Mouse (Mus musculus) erythroid progenitor cell, adult 5-6 weeks (primary cell): Measurements from ENCODE around the gene Irgm1. TPM values are rescaled to one million over a fixed set of nuclear protein-coding genes. Genes with fewer than 3 reads are reported as not detected.
"Not testable (repeated sequence)": the region's sequence is repeated elsewhere in the genome, so short reads cannot be mapped to it uniquely, and the experiment has no call there.

Experiments
- ATAC-seq: replicated peaks from 2 replicates; pipeline ENCODE4 v1.8.0; 2016; ENCODE audit warnings: moderate number of reproducible peaks, mild to moderate bottlenecking, moderate TSS enrichment, inconsistent platforms; ENCODE audit not compliant: poor library complexity, low FRiP score, severe bottlenecking
- total RNA-seq, 2 experiments: library from RNA; stranded (forward) in 1 of 2; stranded (reverse) in 1 of 2; fragments of 150-400 nt in 1 of 2; fragments of 186-747, 209-891 nt in 1 of 2; gene quantifications; 2 replicates each; pipeline versions ENCODE4 v1.2.3 to v1.2.4; 2015 to 2017; ENCODE audit warnings: low replicate concordance in 2 of 2

Irgm1 gene
- total RNA-seq, 2 experiments from 2014 or later = 50.3 to 51.0 TPM

DNA sequence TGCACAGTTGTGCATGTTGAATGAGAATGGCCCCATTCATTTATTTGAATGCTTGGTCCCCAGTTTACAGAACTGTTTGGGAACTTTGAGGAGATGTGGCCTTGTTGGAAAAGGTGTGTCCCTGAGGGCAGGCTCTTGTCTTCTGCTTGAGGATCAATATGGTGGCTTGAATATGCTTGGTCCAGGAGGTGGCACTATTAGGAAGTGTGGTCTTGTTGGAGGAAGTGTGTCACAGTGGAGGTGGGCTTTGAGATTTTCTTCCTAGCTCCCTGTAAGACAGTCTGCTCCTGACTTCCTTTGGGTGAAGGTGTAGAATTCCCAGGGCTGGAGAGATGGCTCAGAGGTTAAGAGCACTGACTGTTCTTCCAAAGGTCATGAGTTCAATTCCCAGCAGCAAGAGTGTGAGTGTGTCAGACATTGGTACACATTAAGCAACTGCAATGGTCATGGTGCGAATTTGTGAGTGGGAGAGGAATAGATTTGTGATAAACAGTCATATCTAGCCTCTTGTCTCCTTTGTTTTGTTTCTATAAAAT lies 8.6 kb downstream of the Irgm1 start:
- ATAC-seq = no peak

DNA sequence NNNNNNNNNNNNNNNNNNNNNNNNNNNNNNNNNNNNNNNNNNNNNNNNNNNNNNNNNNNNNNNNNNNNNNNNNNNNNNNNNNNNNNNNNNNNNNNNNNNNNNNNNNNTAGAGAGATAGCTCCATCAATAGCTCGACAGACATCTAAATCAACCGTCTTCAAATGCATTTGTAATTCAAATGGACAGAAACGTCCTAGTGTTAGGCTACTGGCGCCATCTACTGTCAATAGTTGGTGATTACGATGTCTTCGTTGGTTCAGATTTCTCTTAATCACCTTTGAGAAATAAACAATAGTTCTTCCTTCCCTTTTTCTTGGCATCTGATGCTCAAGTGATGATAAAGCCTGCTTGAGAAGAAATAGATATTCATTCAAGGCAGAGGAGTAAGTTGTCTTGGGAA lies 12.5 kb downstream of the Irgm1 start:
- ATAC-seq = no peak

DNA sequence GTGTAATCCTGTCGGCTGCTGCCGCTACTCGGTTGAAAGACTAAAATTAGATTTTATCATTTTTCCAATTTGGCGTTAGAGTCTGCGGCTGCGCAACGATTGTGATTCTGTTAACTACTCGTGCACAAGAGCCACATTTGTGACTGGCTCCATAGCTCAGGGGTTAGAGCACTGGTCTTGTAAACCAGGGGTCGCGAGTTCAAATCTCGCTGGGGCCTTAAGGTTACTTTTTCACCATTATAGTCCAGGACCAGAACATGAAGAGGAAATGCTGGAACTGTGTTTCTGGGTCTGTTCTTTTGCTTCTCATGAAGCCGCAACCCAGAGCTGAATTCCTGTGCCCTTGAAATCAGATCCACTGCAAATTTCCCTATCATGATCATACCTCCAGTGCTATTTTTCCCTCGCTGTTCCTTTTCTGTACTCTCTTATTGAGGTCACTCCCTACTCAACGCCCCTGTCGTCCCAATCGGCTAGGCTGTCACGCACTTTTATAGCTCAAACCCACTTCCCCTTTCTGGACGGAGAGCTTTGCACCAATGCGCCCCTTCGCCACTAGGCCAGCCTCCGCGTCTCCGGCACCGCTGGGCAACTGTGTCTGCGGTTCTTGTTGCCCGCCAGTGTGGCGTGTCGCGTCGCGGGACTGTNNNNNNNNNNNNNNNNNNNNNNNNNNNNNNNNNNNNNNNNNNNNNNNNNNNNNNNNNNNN lies 17.9 kb downstream of the Irgm1 start:
- ATAC-seq = peak; percentile 53

DNA sequence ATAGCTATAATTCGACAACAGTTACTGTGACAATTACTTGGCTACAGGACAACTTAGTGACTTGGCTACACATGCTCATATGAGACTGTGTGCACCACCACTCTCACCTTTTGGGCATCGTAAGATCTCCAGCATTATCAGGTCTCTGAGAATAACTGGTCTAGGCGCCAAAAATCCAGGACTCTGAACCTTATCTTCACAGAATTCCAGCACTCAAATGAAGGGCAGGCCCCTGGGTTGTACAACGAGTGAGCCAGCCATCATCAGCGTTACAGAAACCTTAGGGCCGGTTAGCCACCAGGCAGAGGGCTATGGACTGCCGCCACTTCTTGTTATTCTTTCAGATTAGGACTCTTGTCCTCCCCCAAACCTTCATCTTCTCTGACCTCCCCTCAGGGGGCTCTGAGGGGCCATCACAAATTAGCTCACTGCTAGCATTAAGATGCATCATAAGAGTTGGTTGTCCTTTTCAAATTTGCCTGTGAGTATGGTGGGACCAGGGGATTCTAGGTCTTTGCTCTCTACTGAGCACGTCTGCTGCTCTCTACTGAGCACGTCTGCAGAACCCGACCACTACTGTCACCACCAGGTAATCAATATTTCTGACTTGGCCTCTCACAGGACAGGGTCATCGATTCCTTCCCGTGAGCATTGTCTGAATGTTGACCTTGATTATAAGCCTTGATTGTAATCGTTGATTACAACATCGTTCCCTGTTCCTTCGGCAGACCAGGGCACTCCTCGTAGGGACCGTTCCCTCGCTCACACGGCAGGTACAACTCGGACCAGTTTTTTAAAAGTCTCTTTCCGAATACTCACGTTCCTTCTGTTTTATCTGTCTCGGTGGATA lies 18.6 kb downstream of the Irgm1 start:
- ATAC-seq = no peak

DNA sequence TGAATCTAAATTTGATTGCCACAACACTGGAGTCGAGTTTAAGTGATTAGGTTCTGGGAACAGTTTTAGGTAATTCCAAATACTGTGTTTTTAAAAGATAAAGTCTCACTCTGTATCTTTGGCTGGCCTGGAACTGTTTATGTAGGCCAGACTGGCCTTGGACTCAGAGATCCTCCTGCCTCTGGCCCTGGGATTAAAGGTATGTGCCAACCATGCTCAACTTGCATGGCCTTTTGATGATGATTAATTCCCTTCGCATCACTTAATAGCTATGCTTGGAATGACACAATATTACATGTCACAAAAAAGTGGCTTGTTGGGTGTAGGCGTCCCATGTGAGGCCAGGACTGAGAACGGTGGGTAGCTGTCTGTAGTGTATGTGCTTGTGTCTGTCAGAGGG lies 19.3 kb downstream of the Irgm1 start:
- no peak for ATAC-seq

DNA sequence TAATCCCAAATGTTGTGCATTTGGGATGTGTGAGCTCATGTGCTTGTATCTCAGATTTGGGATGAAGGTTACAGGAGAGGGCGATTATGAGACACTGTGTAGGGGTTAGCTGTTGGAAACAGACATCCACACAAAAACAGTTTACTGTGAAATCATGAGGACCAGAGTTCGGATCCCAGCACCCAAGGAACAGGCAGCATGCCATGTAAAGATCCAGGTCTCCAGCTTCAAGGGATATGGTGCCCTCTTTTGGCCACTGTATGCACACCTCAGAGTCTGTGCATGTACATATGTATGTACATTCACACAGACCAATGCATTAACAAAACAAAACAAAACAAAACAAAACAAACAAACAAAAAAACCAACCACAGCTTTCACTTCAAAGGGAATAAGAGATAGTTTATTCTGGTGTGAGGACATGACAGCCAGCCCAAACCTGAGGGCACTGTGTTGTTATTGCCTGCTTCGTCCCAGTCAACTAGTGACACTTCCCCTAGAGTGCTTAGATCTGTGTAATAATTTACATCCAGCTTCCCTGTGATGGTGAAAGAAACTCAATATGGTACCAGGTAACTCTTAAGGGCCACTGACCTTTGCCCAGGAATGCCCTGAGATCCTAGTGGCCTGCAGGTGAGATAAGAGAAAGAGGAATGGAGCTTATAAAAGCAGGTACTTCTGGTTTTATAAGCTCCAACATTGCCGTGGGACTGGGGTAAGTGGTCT lies 20.1 kb downstream of the Irgm1 start:
- ATAC-seq = no peak

DNA sequence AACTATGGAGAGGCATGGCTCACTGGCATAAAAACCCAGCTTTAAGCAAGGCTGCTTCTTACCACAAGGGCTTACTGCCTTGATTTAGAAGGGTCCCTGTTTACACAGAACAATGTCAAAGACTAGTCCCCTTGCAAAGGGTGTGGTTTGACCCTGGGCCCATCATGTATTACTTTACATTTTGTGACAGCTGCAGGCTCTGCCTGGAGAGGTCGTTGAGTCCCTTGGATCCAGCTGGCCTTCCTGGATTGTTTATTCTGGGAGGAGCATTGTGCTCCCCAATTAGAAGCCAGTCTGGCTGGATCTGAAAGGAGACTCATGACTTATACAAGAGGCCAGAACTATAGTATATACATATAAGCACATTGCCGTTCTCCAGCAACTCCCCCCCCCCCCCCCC lies 21.2 kb downstream of the Irgm1 start:
- ATAC-seq = no peak

DNA sequence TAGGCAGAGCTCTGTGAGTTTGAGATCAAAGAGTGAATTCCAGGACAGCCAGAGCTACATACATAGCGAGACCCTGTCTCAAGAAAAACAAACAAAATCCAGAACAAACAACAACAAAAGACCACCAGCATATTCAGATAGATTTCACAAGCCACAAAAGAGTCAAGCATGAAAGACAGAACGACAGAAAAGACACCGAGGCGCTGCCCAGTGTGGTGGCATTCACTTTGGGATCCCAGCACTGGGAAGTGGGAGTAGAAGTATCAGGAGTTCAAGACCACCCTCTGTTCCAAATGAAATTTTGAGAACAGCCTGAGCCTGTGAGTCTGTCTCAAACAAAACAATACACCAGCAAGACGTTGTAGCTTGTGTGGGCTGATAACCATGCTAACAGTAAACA lies 24.6 kb downstream of the Irgm1 start:
- ATAC-seq = no peak

DNA sequence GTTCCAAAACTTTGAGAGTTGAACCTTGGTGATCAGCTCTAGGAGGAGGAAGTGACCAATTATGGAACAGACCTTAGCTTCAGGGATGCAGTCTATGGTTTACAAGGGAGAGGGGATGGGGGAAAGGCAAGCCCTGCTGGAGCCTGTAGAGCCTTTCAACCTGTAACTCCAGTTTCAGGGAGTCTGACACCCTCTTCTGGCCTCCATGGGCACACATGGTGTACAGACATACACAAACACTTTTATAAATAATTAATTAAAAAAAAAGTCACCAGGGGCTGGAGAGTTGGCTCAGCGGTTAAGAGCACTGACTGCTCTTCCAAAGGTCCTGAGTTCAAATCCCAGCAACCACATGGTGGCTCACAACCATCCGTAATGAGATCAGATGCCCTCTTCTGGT lies 25.1 kb downstream of the Irgm1 start:
- ATAC-seq = not testable (repeated sequence)

DNA sequence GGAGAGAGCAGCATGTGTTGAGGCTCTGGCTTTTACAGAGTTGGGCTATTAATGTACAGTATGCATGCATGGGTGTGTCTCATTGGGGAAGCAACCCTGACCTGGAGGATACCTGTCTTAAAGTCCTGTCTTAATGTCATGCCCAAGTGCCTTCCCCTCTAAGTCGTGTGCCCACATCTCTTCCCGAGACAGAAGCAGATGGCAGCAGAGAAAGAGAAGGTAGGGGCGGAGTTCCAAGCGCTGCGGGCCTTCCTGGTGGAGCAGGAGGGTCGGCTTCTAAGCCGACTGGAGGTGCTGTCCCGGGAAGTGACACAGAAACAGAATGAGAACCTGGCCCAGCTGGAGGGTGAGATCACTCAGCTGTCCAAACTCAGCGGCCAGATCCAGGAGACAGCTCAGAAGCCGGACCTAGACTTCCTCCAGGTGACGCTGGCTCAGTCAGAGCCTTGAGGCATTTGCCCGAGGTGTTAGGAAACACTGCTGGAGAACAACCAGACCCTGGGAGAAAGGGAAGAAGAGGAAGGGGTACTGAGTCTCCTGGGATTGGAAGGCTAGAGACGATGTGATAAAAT lies 26.2 kb downstream of the Irgm1 start:
- no peak for ATAC-seq

DNA sequence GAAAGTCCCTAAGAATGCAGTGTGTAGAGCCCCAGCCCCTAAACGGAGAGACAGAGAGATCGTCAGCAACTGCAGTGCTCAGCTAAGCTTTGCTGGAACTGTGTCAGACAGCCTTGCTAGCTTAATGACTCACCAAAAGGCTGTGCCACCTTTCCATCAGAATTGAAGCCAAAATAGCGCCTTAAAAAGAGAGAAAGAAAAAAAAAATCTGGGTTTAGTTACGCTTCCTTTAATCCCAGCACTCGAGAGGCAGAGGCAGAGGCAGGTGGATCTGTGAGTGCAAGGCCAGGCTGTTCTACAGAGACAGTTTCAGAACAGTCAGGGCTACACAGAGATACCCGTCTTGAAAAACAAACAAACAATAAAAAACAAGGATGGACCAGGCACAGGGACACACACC lies 27.2 kb downstream of the Irgm1 start:
- no peak for ATAC-seq

DNA sequence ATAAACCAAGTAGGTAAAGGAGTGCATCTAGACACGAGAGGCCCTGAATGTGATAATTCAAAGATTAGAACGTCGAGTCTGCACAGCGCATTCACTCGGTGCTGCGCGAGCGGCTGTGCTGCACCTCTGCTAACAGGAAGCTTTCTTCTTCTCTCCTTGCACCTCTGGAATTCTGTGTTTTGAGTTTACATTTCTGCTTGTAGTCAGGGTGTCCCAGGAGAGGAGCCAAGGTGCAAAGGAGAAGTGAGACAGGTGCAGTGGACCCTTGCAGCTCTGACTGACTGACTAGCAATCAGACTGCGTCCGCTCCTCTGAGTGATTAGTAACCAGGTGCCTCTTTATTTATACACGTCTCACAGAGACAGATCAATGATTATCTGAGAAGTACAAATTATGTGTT lies 28.3 kb downstream of the Irgm1 start:
- ATAC-seq = no peak

DNA sequence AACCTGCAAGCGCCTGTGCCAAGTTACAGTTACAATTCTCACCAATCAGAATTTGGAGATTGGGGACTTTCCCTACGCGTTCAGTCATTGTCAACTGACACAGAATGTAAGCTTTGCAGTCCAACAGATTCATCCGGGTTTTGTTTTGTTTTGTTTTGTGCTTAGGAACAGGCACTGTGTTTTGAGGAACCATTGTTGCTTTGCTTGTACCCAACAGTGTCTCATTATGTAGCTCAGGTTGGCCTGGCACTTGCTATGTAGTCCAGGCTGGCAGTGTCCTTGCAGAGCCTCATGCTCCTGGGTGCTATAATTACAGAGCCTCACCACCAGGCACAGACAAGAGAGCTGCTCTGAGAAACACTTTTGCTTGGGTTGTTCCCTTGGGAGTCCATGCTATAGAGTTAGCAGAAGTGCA lies 29.1 kb downstream of the Irgm1 start:
- no peak for ATAC-seq

DNA sequence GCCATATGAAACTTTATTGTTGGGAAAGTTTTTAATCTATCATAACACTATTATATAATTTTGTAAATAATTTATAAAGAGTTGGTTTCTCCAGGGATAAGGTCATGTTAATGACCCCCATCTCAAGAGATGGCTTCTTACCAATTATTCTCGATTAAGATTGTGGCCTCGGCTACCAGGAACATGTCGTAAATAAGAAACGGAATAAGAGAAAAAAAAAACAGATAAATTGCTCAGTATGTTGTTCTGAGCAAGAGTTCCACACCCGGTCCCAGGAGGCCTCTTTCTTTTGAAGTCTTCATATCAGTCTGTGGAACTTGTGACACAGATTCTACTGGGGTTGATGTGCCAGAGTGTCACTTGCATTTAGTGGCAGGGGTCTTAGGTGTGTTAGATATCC lies 30.3 kb downstream of the Irgm1 start:
- no peak for ATAC-seq

DNA sequence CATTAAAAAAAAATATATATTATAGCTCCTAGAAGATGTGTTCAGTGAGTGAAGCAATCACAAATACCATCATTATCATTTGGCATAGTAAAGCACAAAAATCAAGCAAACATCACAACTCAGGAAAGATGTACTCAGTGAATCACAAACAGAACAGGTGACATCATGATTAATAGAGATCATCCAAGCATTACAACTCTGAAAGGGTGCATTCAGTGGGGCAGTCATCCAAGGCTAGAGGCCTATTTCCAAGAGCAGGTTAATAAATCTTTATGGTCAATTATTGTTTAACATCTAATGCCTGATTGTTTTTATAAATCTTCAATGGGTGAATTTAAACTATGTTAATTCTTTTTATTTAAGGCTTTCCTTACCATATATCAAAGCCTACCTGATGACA lies 30.7 kb downstream of the Irgm1 start:
- ATAC-seq = no peak

DNA sequence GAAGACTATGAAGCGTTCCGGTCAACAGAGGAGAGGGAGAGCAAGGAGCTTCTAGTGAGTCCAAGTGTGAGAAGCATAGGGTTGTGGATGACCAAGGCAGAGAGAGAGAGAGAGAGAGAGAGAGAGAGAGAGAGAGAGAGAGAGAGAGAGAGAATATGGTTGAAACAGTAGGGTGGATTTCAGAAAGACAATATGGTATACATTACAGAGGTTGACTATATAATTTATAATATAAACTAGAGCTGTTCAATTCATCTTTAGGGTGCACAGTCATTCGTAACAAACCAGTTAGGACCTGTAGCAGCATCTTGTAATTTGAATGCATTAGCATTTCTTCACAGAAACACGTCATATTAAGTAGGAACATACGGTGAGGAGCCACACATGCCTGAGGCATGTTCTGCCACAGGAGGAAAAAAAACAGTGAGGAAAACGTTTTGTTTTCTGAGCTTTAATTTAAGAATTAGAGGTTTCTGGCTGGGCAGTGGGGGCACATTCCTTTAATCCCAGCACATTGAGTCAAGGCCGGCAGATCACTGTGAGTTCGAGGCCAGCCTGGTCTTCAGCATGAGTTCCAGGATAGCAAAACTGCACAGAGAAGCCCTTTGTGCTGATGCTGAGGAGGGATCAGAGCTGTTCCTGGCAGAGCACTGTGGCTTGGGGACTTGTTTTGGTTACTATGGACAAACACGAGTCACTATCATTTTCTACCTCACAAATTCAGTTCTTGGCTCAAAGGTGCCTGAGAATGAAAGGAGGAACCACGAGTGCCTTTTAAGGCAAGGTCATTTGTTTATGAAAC lies 32.4 kb downstream of the Irgm1 start:
- ATAC-seq = no peak

DNA sequence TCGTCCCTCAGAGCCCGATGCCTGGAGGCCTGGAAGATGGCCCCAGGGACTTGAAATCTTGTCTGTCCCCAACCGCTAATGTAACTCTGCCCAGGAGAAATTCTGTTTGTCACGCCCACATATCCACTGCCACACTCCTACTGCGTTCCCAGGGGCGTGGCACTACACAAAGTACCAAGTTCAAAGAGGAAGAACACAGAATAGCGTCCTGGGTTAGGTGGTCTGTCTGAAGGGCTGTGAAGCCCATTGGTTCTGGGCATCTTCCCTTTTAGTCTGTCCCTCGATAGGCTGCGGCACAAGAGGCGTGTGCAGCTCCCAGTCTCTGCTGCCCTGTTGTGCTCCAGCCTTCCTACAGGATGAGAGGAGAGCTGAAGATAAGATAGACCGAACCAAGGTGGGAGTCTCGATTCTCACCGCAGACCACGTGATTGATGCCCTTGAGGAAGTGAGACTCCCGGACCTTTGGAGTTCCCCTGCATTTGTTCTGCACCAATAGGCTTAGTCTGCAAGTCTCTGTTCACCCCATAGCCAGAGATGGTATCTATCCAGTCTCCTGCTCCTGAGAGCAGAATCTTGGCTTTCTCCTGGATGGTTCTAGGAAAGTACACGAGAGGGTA lies 33.2 kb downstream of the Irgm1 start:
- ATAC-seq = peak; percentile 56; the same call in 1 of the 2 replicates

DNA sequence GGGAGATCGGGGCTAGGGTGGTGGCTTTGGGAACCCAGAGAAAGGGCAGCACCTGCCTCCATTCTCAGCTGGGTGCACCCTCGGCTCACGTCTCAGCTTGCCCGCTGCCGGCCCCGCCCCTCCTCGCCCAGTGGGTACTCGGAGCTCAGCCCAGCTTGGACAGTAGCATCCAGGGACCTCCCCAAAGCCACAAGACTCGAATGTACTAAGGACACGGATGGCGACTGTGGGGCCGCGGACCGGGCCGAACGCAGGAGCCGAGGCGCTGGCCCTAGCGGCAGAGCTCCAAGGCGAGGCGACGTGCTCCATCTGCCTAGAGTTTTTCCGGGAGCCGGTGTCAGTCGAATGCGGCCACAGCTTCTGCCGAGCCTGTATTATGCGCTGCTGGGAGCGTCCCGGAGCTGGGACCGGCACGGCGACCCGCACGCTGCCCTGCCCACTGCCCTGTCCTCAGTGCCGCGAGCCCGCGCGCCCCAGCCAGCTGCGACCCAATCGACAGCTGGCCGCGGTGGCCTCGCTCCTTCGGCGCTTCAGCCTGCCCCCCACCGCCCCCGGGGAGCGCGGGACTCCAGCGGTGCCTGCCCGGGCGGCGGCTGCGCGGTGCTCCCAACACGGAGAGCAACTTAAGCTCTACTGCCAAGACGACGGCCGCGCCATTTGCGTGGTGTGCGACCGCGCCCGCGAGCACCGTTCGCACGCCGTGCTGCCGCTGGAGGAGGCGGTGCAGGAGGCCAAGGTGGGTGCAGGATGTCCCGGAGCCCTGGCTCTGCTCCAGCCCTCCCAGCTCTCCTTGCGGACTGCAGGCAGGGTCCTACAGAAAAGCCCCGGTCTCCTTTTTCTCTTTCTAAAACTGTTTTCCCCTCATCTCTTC lies 33.9 kb downstream of the Irgm1 start:
- peak; percentile 50; the same call in 1 of the 2 replicates for ATAC-seq
